Mouse (Mus musculus) lung, adult 2 months (tissue): ENCODE data around the gene March1.

ENCODE experiments used
- CTCF ChIP-seq: fragments of 200-500 bp; IDR thresholded peaks from 2 replicates; pipeline ENCODE4 v1.5.1; 2011; ENCODE audit warnings: mild to moderate bottlenecking, low read length, control low read depth; ENCODE audit not compliant: insufficient read depth
- POLR2A ChIP-seq: fragments of 200-500 bp; IDR thresholded peaks from 2 replicates; pipeline ENCODE4 v1.6.1; 2011; ENCODE audit warnings: low read depth, mild to moderate bottlenecking, control low read depth, low read length, borderline replicate concordance; ENCODE audit errors: extremely low read depth

DNA sequence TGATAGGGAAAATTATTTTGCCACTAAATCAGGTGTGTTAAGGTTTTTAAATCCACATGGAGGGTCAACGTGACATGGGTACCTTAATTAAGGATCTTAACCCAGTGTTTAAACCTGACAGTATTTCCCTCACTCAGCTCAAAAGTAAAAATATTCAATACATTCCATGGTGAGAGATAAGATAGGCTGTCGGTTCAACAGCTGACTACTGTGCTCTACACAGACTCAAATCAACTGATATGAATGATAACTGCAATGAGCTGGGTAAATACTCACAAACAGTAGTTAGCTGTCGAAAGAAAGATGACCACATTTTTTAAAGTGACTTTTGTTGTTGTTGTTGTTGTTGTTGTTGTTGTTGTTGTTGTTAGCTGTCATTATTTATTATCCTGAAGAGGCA, 852.1 kb downstream of the March1 start:
- TF ChIP-seq CTCF (no peak), POLR2A (no peak)
